Mouse (Mus musculus) urinary bladder, postnatal 25 days (tissue): ENCODE data around the gene Gtf2i.
A peak's percentile ranks its signal among the peaks of the same experiment; 100 is the strongest.

ENCODE experiments used
- DNase-seq: peaks from one replicate; pipeline ENCODE4 v3.0.0; 2022; ENCODE audit warnings: low spot score

The Gtf2i gene

DNA sequence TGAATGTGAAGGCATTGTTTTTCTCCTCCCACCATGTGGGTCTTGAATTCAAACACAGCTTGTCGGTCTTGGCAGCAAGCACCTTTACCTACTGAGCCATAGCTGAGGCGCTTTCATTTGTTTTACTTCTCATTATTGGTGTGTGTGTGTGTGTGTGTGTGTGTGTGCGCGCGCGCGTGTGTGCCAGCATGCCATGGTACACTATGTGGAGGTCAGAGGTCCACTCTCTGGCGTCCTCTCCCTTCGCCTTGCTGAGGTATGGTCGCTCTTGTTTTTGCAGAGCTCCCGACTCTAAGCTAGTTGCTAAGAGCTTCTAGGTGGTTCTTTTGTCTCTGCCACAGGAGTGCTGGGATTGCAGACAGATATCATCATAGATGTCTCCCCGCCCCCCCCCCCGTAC is 7.8 kb upstream of the Gtf2i start:
- DNase-seq = no peak

GRCm38 (mm10) chr5:134321699-134322098 is 7.1 kb upstream of the Gtf2i start:
- DNase-seq = no peak

DNA sequence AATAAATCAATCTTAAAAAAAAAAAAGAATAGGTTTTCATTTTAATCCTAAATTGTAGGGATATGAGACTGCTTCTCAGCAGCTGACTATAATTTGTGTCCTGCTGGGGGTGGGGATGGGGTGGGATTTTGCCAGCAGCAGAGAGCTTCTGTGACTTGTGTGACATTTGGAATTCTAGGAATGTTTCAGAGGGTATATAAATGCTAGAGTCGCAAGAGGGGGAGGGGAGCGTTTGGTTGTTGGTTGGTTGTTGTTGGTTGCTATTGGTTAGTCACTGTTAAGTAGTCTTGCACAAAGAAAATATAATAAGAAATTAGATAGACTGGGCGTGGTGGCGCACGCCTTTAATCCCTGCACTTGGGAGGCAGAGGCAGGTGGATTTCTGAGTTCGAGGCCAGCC is 4.3 kb upstream of the Gtf2i start:
- no peak for DNase-seq

DNA sequence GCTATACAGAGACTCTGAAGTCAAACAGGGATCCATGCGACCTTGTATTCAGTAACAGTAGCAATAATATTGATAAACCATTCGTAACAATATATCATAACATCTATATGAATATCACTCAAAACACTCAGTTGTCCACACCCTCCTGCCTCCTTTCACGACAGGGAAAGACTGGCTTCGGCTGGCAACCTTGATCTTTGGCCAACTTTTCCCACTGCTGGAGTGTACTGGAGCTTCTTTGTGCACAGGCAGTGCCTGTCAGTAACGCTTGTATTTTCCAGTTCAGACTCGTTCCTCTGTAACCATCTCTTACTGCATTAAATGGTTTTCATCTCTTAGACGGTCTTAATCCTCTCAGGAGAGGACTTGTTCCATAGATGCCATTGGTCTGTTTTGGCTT is 2.2 kb upstream of the Gtf2i start:
- no peak for DNase-seq

DNA sequence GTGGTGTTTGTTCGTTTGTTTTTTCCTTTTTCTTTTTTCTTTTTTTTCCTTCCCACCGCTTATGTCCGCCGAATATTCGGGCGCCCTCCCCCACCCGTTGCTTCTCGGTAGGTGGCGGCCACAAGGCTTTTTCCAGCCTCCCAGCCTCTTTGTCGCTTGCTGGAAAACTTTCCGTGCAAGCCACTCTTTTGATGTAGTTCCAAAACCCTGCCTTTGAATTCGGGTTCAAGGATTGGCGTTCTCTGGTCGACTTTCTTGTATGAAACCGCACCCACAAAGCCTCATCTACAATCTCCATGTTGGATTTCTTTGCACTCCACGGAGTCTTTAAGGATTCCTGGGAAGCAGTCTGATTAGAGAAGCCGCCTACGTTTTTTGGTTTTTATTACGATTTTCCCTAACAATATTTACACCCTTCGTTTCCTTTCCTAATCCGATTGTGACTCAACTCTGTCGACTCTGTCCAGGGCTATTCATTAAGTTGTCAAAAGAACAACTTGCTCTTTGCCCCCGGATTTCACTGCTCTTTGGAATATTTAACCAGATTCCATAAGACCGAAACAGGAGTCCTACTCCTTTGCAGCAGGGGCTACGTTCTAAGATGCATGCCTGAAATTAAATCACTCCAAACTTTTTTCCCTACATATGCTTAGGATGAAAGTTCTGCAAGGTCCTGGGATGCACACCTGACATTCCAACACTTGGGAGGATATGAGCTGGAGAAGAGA is 1.2 kb upstream of the Gtf2i start:
- DNase-seq = peak; percentile 47

GRCm38 (mm10) chr5:134314068-134314674 is 389 bp downstream of the Gtf2i start:
- DNase-seq = peak; percentile 52

- DNase-seq = peak; percentile 93
Observed at GRCm38 (mm10) chr5:134313451-134314067, 1.0 kb downstream of the Gtf2i start.

DNA sequence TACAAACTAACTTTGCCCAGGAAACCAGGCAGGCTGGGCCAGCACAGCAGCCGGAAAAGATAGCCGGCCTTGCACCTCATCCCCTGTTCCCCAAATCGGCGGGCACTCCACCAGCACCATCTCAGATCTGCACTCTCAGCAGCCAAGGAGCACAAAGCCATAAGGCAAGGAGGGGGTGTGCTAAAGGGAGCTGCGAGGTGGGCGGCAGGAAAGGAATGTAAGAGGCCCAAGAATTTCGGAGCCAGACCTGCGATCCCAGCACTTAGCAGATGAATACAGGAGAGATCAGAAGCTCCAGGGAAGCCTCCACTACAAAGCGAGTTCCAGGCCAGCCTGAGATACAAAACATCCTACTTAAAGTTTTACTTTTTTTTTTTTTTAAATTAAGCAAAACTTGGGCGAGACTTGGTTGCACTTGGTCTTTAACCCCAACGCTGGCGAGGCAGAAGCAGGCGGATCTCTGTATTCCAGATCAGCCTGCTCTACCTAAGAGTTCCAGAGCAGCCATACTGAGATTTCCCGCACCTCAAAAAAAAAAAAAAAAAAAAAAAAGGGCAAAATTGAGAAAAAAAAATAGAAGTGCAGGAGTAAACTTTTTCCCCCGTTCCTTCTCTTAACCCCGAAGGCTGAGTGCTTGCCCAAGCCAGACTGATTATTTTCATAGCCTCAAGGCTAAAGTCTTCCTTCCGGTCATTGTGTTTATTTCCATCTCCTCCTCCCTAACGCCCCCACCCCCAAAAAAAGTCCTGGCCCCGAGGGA is 1.7 kb downstream of the Gtf2i start:
- no peak for DNase-seq

- no peak for DNase-seq
Observed at GRCm38 (mm10) chr5:134311894-134312411, 2.6 kb downstream of the Gtf2i start.

DNA sequence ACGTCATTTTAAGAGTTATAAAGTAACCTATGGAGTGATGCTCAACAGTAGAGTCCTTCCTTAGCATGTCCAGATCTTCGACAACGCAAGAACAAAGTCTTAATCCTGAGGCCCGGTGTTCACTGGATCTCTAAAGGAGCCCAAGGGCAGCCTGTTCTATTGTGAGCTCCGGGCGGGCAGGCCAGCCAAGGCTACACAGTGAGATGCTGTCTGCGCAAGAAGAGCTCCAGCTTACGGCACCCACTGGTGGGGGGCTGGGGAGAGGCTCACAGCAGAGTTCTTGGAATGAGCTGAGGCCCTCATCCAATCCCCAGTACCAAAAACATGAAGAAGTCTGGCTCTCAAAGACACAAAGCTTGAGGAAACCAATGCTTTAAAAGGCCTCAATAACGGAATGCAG is 4.4 kb downstream of the Gtf2i start:
- DNase-seq = no peak

- no peak for DNase-seq
Observed at GRCm38 (mm10) chr5:134309345-134309744, 5.2 kb downstream of the Gtf2i start.

DNA sequence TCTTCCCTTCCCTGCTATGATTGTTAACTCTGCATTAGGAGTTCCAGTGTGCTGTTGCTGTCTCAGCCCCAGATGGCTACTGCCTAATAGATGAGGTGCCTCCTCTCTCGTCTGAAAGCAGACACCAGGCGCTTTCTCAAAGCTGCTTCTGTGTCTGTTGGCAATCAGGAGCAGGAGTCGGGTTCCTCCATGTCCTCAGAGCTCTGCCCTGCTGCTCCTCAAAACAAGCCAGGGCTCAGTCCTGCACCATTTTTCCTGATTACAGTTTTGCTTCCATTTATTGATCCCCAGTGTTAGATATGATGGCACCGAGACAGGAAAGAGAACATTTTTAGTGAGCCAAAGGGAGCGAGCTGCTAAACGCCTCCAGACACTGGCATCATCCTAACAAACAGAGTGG is 9.9 kb downstream of the Gtf2i start:
- DNase-seq = no peak

GRCm38 (mm10) chr5:134295277-134296050 is 19.1 kb downstream of the Gtf2i start:
- no peak for DNase-seq

GRCm38 (mm10) chr5:134294606-134295005 is 20.0 kb downstream of the Gtf2i start:
- DNase-seq = no peak

DNA sequence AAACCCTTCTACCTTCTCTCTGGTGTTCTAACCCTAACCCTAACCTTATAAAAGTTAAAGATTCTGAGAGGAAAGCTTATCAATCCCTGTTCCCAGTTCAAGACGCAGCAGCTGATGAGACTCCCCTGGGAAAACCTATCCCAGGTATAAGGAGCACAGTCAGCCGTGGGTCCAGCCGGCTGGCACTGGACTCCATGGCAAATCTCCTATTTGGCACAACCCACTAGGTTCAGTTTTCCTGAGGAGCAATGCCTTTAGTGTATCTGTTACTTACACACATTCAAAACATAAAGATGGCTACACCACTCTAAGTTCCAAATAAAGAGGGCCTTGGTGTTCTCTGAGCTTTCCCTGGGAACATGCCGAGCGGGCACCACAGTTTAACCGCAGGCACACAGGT is 23.5 kb downstream of the Gtf2i start:
- no peak for DNase-seq

DNA sequence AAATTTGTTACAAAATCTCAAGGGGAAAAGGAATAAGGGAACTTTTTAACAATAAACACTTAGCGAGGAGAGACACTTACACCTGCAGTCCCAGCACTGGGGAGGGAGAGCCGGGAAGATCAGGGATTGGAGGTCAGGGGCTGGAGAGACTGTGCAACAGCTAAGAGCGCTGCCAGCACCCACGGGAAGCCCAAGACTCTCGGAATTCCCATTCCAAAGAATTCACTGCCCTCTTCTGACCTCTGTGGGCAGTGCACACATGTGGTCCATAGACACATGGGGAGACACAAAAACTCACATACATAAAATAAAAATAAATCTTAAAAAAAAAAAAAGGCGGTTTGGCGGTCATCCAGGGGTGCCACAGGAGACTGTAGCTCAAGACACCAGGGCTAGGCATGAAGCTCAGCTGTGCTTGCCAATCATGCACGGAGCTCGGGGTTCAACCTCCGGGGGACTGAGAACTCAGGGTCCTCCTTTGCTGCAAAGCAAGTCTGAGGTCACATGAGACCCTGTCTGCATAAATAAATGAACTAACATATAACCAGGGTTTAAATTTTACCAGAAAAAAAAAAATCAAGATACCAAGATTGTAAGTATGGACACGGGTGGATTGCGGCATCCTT is 24.5 kb downstream of the Gtf2i start:
- no peak for DNase-seq

DNA sequence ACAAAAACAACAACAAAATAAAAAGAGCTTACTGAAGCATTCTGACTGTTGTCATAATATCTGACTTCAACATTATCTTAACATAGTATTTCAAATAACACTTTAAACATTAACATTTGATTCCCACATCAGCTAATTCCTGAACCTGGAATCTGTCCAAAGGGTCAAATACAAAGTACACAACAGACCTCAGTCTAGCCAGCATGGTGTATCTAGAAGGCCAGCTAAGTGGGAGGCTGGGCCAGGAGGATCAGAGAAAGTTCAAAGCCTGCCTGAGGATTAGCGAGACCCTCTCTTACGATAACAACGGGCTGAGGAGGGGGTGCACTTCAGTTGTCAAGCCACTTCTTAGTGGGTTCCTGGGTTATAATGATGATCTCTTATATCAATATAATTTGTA is 26.5 kb downstream of the Gtf2i start:
- no peak for DNase-seq

DNA sequence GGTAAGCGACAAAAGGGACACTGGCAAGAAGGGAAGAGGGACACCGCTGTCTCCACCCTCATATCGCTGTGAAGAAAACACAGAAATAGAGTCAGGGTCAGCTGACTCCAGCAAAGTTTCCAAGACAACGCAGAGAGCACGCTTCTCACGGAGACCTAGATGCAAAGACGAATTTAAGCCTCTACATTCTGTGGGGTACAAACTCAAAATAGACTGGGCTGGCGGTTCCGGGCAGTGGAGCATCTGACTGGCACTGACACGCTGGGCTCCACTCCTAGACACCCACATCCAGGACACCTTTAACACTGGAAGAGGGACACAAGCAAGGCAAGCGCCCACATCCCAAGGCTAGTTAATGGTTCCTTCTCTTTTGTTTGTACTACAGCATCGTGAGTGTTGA is 29.6 kb downstream of the Gtf2i start:
- no peak for DNase-seq

DNA sequence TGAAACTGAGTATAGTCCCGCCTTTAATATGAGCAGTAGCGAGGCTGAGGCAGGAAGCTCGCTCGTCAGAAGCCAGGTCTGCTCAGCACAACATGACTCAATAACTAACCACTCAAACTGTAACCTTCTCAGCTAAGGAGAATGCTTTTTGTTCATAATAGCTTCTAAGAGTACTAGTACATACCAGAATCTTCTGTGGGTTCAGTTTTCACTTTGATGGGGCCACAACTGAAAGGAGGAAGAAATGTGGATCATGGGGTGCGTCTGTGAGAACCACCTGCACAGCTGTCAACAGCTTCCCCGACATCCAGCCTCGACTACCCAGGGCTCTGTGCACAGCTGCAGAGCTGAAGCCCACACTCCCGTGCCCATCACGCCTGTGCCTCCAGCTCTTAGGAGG is 32.0 kb downstream of the Gtf2i start:
- no peak for DNase-seq

DNA sequence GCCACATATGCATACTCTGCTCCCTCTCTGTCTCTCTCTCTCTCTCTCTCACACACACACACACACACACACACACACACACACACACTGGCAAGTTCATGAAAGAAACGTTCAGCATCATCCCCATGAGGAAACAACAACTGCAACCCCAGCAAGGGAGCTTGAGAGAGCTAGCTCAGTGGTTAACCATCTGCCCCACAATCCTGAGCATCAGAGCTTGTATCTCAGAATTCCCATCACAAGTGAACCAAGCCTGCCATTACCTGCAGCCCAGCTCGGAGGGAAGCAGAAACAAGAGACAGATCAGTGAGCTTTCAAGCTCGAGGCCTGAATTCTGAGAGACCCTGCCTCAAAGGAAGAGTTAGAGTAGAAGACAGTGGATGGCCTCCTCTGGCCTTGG is 32.5 kb downstream of the Gtf2i start:
- no peak for DNase-seq

GRCm38 (mm10) chr5:134279371-134279770 is 35.2 kb downstream of the Gtf2i start:
- DNase-seq = no peak
